Mouse (Mus musculus): Measurements from ENCODE around the gene Mobp.
"Not testable (repeated sequence)": the region's sequence is repeated elsewhere in the genome, so short reads cannot be mapped to it uniquely, and the experiment has no call there.

Gene Mobp

GRCm38 (mm10) chr9:120149222-120149828, at the start of gene Mobp:
Gene Mobp, plus strand, starts transcription at chr9:120149707.
- DNase-seq (ENCODE audit: inconsistent age in 2 of 2, low spot score in 1 of 2) = no peak

- no peak for DNase-seq (ENCODE audit: inconsistent age in 2 of 2, low spot score in 1 of 2)
Measured at GRCm38 (mm10) chr9:120101165-120101564, 48.3 kb upstream of the Mobp start.

- not testable (repeated sequence) for DNase-seq (ENCODE audit: inconsistent age in 2 of 2, low spot score in 1 of 2)
Measured at GRCm38 (mm10) chr9:120108953-120109352, 40.6 kb upstream of the Mobp start.

- peak; percentile 96 to 98 for DNase-seq (ENCODE audit: inconsistent age in 2 of 2, low spot score in 1 of 2)
Measured at GRCm38 (mm10) chr9:120110211-120111018, 39.1 kb upstream of the Mobp start, which contains the start of gene Slc25a38. Gene Slc25a38, plus strand, starts transcription at chr9:120110374.

GRCm38 (mm10) chr9:120111156-120111945, 38.2 kb upstream of the Mobp start:
- no peak for DNase-seq (ENCODE audit: inconsistent age in 2 of 2, low spot score in 1 of 2)

- peak in 1 of 2 experiments; percentile 2 for DNase-seq (ENCODE audit: inconsistent age in 2 of 2, low spot score in 1 of 2)
Measured at GRCm38 (mm10) chr9:120112472-120112871, 37.0 kb upstream of the Mobp start.

DNA sequence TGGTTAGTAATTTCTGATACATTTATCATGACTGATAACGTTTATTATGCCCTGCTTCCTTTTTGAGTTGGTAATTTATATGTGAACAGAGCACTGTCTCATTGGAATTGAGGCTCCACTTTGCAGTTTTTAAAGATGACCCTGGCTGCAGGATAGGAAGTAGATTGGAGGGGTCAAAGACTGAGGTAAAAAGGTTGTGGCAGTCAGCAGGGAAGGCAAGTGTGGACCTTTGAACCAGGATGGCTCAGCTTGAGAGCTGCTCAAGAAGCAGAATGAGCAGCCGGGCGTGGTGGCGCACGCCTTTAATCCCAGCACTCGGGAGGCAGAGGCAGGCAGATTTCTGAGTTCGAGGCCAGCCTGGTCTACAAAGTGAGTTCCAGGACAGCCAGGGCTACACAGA, 36.1 kb upstream of the Mobp start:
- no peak for DNase-seq (ENCODE audit: inconsistent age in 2 of 2, low spot score in 1 of 2)

GRCm38 (mm10) chr9:120114051-120114788, 35.3 kb upstream of the Mobp start:
- no peak for DNase-seq (ENCODE audit: inconsistent age in 2 of 2, low spot score in 1 of 2)

- no peak for DNase-seq (ENCODE audit: inconsistent age in 2 of 2, low spot score in 1 of 2)
Measured at GRCm38 (mm10) chr9:120114789-120115151, 34.7 kb upstream of the Mobp start.

DNA sequence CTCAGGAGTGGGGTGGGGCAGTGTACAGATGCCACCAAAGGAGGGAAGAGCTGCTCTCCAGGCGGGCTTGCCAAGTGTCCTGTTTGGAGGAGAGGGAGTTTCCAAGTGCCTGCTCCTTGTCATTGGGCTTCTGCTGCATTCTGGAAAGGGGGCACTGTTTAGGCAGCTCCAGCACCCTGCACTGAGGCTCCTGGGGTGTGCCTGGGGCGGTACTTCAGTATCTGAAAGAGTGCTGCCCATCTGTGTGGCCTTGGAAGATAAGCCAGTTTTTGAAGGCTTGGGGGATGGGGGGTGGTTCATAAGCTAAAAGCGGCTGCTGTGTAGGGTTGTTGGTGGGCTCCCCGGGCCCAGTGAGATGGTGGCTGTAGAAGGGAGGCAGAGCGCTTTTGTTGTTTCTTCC, 33.9 kb upstream of the Mobp start:
- DNase-seq (ENCODE audit: inconsistent age in 2 of 2, low spot score in 1 of 2) = peak in 1 of 2 experiments; percentile 54

GRCm38 (mm10) chr9:120116184-120116624, 33.3 kb upstream of the Mobp start:
- no peak for DNase-seq (ENCODE audit: inconsistent age in 2 of 2, low spot score in 1 of 2)

DNA sequence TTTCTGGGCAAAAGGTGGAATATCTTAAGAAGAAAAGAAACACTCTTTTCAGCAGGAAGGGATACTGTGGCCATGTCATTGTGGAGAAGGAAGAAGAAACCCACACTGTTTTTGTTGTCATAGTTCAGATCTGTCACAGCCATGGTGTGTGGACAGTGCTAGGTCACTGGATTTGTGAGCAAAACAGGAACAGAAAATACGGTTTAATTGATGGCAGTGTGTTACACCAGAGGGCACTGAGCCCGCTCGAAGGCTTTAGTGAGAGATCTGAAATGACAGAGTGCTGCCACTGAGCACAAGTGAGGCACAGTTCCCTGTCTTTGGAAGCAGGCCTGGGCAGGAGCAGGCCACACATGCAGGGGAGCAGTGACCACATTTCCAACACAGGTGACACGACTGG, 31.3 kb upstream of the Mobp start:
- no peak for DNase-seq (ENCODE audit: inconsistent age in 2 of 2, low spot score in 1 of 2)

DNA sequence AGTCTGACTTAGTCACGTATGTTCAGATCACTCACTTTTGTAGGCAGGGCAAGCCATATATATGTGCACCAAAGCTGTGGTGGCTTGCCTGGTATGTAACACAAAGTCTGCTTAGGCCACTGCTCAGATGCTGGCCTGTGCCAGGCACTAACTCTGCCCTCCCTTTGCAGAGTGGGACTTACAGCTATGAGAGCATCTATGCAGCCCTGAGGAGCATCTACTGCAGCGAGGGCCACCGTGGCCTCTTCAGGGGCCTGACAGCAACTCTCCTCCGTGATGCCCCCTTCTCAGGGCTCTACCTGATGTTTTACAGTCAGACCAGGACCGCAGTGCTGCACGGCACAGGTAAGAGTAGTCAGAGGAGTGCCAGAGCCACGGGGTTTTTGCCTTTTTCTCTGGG, 29.0 kb upstream of the Mobp start:
- no peak for DNase-seq (ENCODE audit: inconsistent age in 2 of 2, low spot score in 1 of 2)

DNA sequence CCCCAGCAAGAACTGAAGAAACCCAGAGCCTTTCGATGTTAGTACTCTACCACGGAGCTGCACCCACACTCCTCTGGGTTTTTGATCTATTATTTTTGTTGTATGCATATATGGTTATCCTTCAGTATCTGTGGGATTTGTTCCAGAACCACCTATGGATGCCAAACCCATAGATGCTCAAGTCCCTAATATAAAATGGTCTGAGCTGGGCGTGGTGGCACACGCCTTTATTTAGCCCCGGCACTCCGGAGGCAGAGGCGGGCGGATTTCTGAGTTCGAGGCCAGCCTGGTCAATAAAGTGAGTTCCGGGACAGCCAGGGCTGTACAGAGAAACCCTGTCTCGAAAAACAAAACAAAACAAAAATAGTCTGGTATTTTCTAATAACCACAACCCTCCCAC, 22.6 kb upstream of the Mobp start:
- DNase-seq (ENCODE audit: inconsistent age in 2 of 2, low spot score in 1 of 2) = peak in 1 of 2 experiments; percentile 47

GRCm38 (mm10) chr9:120127538-120128251, 21.8 kb upstream of the Mobp start, which contains the start of gene Rpsa:
Gene Rpsa, plus strand, starts transcription at chr9:120127689.
- peak; percentile 98 for DNase-seq (ENCODE audit: inconsistent age in 2 of 2, low spot score in 1 of 2)

- DNase-seq (ENCODE audit: inconsistent age in 2 of 2, low spot score in 1 of 2) = no peak
Measured at GRCm38 (mm10) chr9:120129276-120129675, 20.2 kb upstream of the Mobp start.

DNA sequence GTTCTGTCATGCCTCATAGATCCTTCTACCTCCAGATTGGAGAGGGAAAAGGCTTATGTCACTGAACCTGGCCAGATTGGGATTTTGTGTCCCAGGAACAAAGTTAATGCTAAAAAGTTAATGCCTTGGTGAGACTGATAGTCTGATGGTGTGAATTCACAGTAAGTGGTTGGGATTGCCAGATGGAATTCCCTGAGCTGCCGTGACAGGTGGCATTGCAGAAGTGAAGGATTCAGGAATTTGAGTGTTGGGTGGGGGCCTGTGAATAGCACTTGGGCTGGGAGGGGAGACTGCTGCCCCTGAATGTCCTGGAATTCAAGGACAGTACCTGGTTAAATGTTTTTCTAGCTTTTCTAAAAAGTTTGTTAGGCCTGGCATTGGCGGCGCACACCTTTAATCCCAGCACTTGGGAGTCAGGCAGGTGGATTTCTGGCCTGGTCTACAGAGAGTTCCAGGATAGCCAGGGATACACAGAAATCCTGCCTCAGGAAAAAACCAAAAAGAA, 17.7 kb upstream of the Mobp start:
- DNase-seq (ENCODE audit: inconsistent age in 2 of 2, low spot score in 1 of 2) = no peak

- DNase-seq (ENCODE audit: inconsistent age in 2 of 2, low spot score in 1 of 2) = no peak
Measured at GRCm38 (mm10) chr9:120132980-120133754, 16.3 kb upstream of the Mobp start.

DNA sequence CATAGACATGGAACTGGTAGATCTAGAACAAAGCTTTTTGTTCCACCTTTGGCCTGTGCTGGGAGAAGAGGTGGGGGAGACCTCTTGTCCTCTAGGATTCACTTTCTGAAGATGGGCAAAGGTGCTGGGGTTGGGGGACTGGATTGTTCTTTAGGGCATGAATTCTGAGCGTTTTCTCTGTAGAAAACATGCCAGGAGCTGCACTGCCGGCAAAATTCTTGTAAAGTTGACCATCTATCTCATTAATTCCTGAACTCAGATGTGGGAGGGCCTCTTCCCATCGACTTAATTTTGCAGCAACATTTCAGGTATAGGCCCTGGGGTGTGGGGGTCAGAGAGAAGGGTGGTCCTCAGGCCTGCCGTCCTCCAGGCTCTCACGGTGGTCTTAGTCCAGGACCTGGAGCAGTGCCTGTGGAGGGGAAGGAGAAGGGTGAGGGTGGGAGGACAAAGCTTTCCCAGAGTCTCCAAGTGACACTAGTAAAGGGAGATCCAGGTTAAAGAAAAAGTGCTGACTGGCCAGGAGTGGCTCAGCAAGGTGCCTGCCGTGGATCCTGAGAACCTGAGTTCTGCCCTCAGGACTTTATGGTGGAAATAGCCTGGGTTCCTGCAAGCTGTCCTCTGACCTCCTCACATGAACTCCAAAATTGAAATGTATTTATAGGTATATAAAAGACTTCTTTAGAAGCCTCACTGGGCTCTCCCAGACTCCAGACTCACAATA, 15.6 kb upstream of the Mobp start:
- no peak for DNase-seq (ENCODE audit: inconsistent age in 2 of 2, low spot score in 1 of 2)

Measured in adrenal gland, adult (tissue).